Mouse (Mus musculus) heart, adult 2 months (tissue): ENCODE measurements around the gene Ms4a6b.

ENCODE experiments used
- CTCF ChIP-seq: fragments of 200-600 bp; IDR thresholded peaks from 2 replicates; pipeline ENCODE4 v1.8.1; 2022; ENCODE audit warnings: antibody characterized with exemption, mild to moderate bottlenecking, moderate library complexity
- EP300 ChIP-seq: fragments of 200-500 bp; IDR thresholded peaks from 2 replicates; pipeline ENCODE4 v1.6.1; 2011; ENCODE audit warnings: low read depth, low read length, control low read depth; ENCODE audit not compliant: insufficient read depth
- POLR2A ChIP-seq: fragments of 200-500 bp; IDR thresholded peaks from 2 replicates; pipeline ENCODE4 v1.6.1; 2011; ENCODE audit warnings: mild to moderate bottlenecking, low read depth, low read length, control low read depth; ENCODE audit not compliant: insufficient read depth

GRCm38 (mm10) chr19:11520146-11520545 lies 3.8 kb downstream of the Ms4a6b start:
- TF ChIP-seq POLR2A (no peak), CTCF (no peak), EP300 (no peak)
